Mouse (Mus musculus): ENCODE measurements at regions not wholly inside any gene's neighbourhood (a gene's known extent, or its start where the extent isn't known, plus 50 kb on each side); places are given as distances from the start of the nearest gene placed in this dataset.

- WGBS = 81% methylated on average over 1 of the region's 1 CpGs
- H3K4me3 ChIP-seq (ENCODE audit: control insufficient read depth, insufficient read depth, low read length) = no peak overlapping the region
- no peaks in the 10 kb centered on the region for H3K36me3 ChIP-seq (ENCODE audit: control insufficient read depth, insufficient read depth, low read length)
- no peak for DNase-seq
- no peak overlapping the region for H3K27ac ChIP-seq (ENCODE audit: control insufficient read depth, insufficient read depth, low read length)
- no peak for TF ChIP-seq CTCF (IDR thresholded peaks at IDR 0.05; ENCODE audit: borderline replicate concordance, control insufficient read depth, extremely low read depth, insufficient read depth, low read length, poor library complexity)
- TF ChIP-seq POLR2A (IDR thresholded peaks at IDR 0.05; ENCODE audit: control insufficient read depth, extremely low read depth, insufficient read depth, low read length, poor library complexity) = no peak
- no peaks in the 10 kb centered on the region for H3K4me1 ChIP-seq (replicated peaks; ENCODE audit: control insufficient read depth, insufficient read depth, low read length)
- no peaks in the 10 kb centered on the region for H3K27me3 ChIP-seq (ENCODE audit: control insufficient read depth, insufficient read depth, low read length)
These were observed 901.2 kb upstream of the Fam160b2 start for GRCm38 (mm10) chr14:71500851-71501250.

GRCm38 (mm10) chr14:71491201-71491600 lies 891.6 kb upstream of the Fam160b2 start:
- no peak overlapping the region for H3K27ac ChIP-seq (ENCODE audit: control insufficient read depth, insufficient read depth, low read length)
- TF ChIP-seq POLR2A (IDR thresholded peaks at IDR 0.05; ENCODE audit: control insufficient read depth, extremely low read depth, insufficient read depth, low read length, poor library complexity) = no peak
- no peak for TF ChIP-seq CTCF (IDR thresholded peaks at IDR 0.05; ENCODE audit: borderline replicate concordance, control insufficient read depth, extremely low read depth, insufficient read depth, low read length, poor library complexity)
- no peak overlapping the region for H3K4me3 ChIP-seq (ENCODE audit: control insufficient read depth, insufficient read depth, low read length)
- no peaks in the 10 kb centered on the region for H3K4me1 ChIP-seq (replicated peaks; ENCODE audit: control insufficient read depth, insufficient read depth, low read length)
- DNase-seq = no peak
- no peaks in the 10 kb centered on the region for H3K36me3 ChIP-seq (ENCODE audit: control insufficient read depth, insufficient read depth, low read length)
- 91% methylated on average over 7 of the region's 7 CpGs for WGBS
- no peaks in the 10 kb centered on the region for H3K27me3 ChIP-seq (ENCODE audit: control insufficient read depth, insufficient read depth, low read length)

- no peaks in the 10 kb centered on the region for H3K36me3 ChIP-seq (ENCODE audit: control insufficient read depth, insufficient read depth, low read length)
- DNase-seq = no peak
- H3K27me3 ChIP-seq (ENCODE audit: control insufficient read depth, insufficient read depth, low read length) = no peaks in the 10 kb centered on the region
- H3K27ac ChIP-seq (ENCODE audit: control insufficient read depth, insufficient read depth, low read length) = no peak overlapping the region
- whole genome bisulfite sequencing = 93% methylated on average over 12 of the region's 12 CpGs
- TF ChIP-seq POLR2A (IDR thresholded peaks at IDR 0.05; ENCODE audit: control insufficient read depth, extremely low read depth, insufficient read depth, low read length, poor library complexity) (no peak), CTCF (IDR thresholded peaks at IDR 0.05; ENCODE audit: borderline replicate concordance, control insufficient read depth, extremely low read depth, insufficient read depth, low read length, poor library complexity) (no peak)
- H3K4me3 ChIP-seq (ENCODE audit: control insufficient read depth, insufficient read depth, low read length) = no peak overlapping the region
- no peaks in the 10 kb centered on the region for H3K4me1 ChIP-seq (replicated peaks; ENCODE audit: control insufficient read depth, insufficient read depth, low read length)
These were observed 886.7 kb upstream of the Fam160b2 start for GRCm38 (mm10) chr14:71486176-71486970.

- 48% methylated on average over 2 of the region's 2 CpGs for WGBS
These were observed 876.0 kb upstream of the Fam160b2 start for GRCm38 (mm10) chr14:71475656-71476055.

GRCm38 (mm10) chr14:71473907-71474306 lies 874.3 kb upstream of the Fam160b2 start:
- Histone ChIP-seq H3K4me1 (replicated peaks; ENCODE audit: control insufficient read depth, insufficient read depth, low read length) (no peaks in the 10 kb centered on the region), H3K27ac (ENCODE audit: control insufficient read depth, insufficient read depth, low read length) (no peak overlapping the region), H3K4me3 (ENCODE audit: control insufficient read depth, insufficient read depth, low read length) (no peak overlapping the region), H3K36me3 (ENCODE audit: control insufficient read depth, insufficient read depth, low read length) (no peaks in the 10 kb centered on the region), H3K27me3 (ENCODE audit: control insufficient read depth, insufficient read depth, low read length) (no peaks in the 10 kb centered on the region)
- TF ChIP-seq POLR2A (IDR thresholded peaks at IDR 0.05; ENCODE audit: control insufficient read depth, extremely low read depth, insufficient read depth, low read length, poor library complexity) = no peak
- DNase-seq = no peak
- WGBS = 88% methylated on average over 6 of the region's 6 CpGs

More at GRCm38 (mm10) chr14:71475656-71476055, 876.0 kb upstream of the Fam160b2 start:
- Histone ChIP-seq H3K4me3 (ENCODE audit: control insufficient read depth, insufficient read depth, low read length) (no peak overlapping the region), H3K4me1 (replicated peaks; ENCODE audit: control insufficient read depth, insufficient read depth, low read length) (no peaks in the 10 kb centered on the region), H3K27me3 (ENCODE audit: control insufficient read depth, insufficient read depth, low read length) (no peaks in the 10 kb centered on the region), H3K36me3 (ENCODE audit: control insufficient read depth, insufficient read depth, low read length) (no peaks in the 10 kb centered on the region), H3K27ac (ENCODE audit: control insufficient read depth, insufficient read depth, low read length) (no peak overlapping the region)
- TF ChIP-seq POLR2A (IDR thresholded peaks at IDR 0.05; ENCODE audit: control insufficient read depth, extremely low read depth, insufficient read depth, low read length, poor library complexity) (no peak), CTCF (IDR thresholded peaks at IDR 0.05; ENCODE audit: borderline replicate concordance, control insufficient read depth, extremely low read depth, insufficient read depth, low read length, poor library complexity) (no peak)
- no peak for DNase-seq

GRCm38 (mm10) chr14:71432364-71432763 lies 832.7 kb upstream of the Fam160b2 start:
- WGBS = 76% methylated on average over 2 of the region's 2 CpGs
- Histone ChIP-seq H3K4me1 (replicated peaks; ENCODE audit: control insufficient read depth, insufficient read depth, low read length) (no peaks in the 10 kb centered on the region), H3K27ac (ENCODE audit: control insufficient read depth, insufficient read depth, low read length) (no peak overlapping the region), H3K4me3 (ENCODE audit: control insufficient read depth, insufficient read depth, low read length) (no peak overlapping the region), H3K27me3 (ENCODE audit: control insufficient read depth, insufficient read depth, low read length) (no peaks in the 10 kb centered on the region), H3K36me3 (ENCODE audit: control insufficient read depth, insufficient read depth, low read length) (no peaks in the 10 kb centered on the region)
- no peak for TF ChIP-seq CTCF (IDR thresholded peaks at IDR 0.05; ENCODE audit: borderline replicate concordance, control insufficient read depth, extremely low read depth, insufficient read depth, low read length, poor library complexity)
- no peak for TF ChIP-seq POLR2A (IDR thresholded peaks at IDR 0.05; ENCODE audit: control insufficient read depth, extremely low read depth, insufficient read depth, low read length, poor library complexity)
- no peak for DNase-seq

Data from thymus, adult 2 months (tissue).